Mouse (Mus musculus) c-Kit-positive CD71-positive TER-119-negative erythroid progenitor cells, embryonic 14.5 days (primary cell): Measurements from ENCODE around the gene Inafm1.
"Not testable (repeated sequence)": the region's sequence is repeated elsewhere in the genome, so short reads cannot be mapped to it uniquely, and the experiment has no call there.

Source experiments
- DNase-seq: peaks from one replicate; pipeline ENCODE4 v3.0.0-alpha.2; 2013; ENCODE audit warnings: low read depth

The Inafm1 gene

GRCm38 (mm10) chr7:16263015-16263787 lies 10.2 kb downstream of the Inafm1 start:
- DNase-seq, result peak; percentile 83

GRCm38 (mm10) chr7:16261097-16261496 lies 12.3 kb downstream of the Inafm1 start:
- DNase-seq, result no peak

- no peak for DNase-seq
These were observed 14.3 kb downstream of the Inafm1 start, which contains the start of gene C5ar1 for GRCm38 (mm10) chr7:16259110-16259590. Gene C5ar1 (minus strand): TSS chr7:16259540.

- no peak for DNase-seq
These were observed 15.6 kb downstream of the Inafm1 start for GRCm38 (mm10) chr7:16257830-16258229.

GRCm38 (mm10) chr7:16255963-16256362 lies 17.5 kb downstream of the Inafm1 start:
- not testable (repeated sequence) for DNase-seq

- no peak for DNase-seq
These were observed 19.2 kb downstream of the Inafm1 start for GRCm38 (mm10) chr7:16254195-16254594.

GRCm38 (mm10) chr7:16250687-16251086 lies 22.7 kb downstream of the Inafm1 start:
- no peak for DNase-seq

GRCm38 (mm10) chr7:16245958-16246357 lies 27.5 kb downstream of the Inafm1 start:
- DNase-seq, result no peak

GRCm38 (mm10) chr7:16244067-16244466 lies 29.4 kb downstream of the Inafm1 start, which contains the start of gene C5ar2:
Gene C5ar2 (minus strand): TSS chr7:16244154.
- no peak for DNase-seq

- no peak for DNase-seq
These were observed 31.2 kb downstream of the Inafm1 start for GRCm38 (mm10) chr7:16242198-16242597.

GRCm38 (mm10) chr7:16241787-16242186 lies 31.6 kb downstream of the Inafm1 start:
- no peak for DNase-seq

- peak; percentile 42 for DNase-seq
These were observed 32.5 kb downstream of the Inafm1 start for GRCm38 (mm10) chr7:16240978-16241303.

GRCm38 (mm10) chr7:16240281-16240977 lies 33.0 kb downstream of the Inafm1 start:
- DNase-seq, result peak; percentile 56

- DNase-seq, result no peak
These were observed 33.8 kb downstream of the Inafm1 start for GRCm38 (mm10) chr7:16239554-16239997.

GRCm38 (mm10) chr7:16229869-16230268 lies 43.5 kb downstream of the Inafm1 start:
- no peak for DNase-seq
